Mouse (Mus musculus): ENCODE measurements around the gene Ext2.

GRCm38 (mm10) chr2:93729585-93729984 lies 92.8 kb downstream of the Ext2 start:
- TF ChIP-seq CTCF (IDR thresholded peaks at IDR 0.05; ENCODE audit: low read depth) = no peak
- no peak for TF ChIP-seq EP300 (IDR thresholded peaks at IDR 0.05; ENCODE audit: low read depth)

Measured in liver, postnatal 0 days (tissue).